Mouse (Mus musculus): ENCODE results near the gene Mrpl45.

- no peak for TF ChIP-seq CTCF (IDR thresholded peaks at IDR 0.05; ENCODE audit: low read depth, low read length)
- no peak for TF ChIP-seq POLR2A (IDR thresholded peaks at IDR 0.05; ENCODE audit: borderline replicate concordance, low read depth, low read length)
Measured at GRCm38 (mm10) chr11:97372159-97372864, 56.8 kb downstream of the Mrpl45 start.
